Mouse (Mus musculus): Measurements from ENCODE around the gene Chtf18. TPM values are rescaled to one million over a fixed set of nuclear protein-coding genes. Genes with fewer than 3 reads are reported as not detected.

Gene Chtf18
- polyA plus RNA-seq, 1 experiment = 9.0 TPM

DNA sequence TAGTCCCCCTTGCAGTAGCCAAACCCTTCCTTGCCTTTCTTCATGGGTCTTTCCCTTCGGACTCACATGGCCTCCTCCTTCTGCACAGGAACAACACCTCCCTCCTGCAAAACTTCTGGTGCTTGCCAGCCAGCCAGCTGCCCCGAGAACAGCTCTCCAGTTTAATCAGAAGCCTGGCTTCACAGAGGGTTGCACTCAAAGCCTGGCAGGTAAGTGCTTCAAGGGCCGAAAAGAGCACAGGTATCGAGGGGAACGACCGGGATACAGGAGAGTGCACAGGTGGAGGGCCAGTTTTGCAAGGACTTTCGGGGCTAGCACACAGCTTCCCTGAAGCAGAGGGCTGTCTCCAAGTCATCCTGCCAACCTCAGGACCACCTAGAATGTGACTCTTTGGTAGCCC, 11.6 kb upstream of the Chtf18 start:
- Histone ChIP-seq H3K27ac (ENCODE audit: insufficient read depth, low read length) (no peak overlapping the region), H3K4me3 (ENCODE audit: insufficient read depth, low read length) (no peak overlapping the region)
- no peak for TF ChIP-seq POLR2A (IDR thresholded peaks at IDR 0.05; ENCODE audit: low read depth, low read length)

DNA sequence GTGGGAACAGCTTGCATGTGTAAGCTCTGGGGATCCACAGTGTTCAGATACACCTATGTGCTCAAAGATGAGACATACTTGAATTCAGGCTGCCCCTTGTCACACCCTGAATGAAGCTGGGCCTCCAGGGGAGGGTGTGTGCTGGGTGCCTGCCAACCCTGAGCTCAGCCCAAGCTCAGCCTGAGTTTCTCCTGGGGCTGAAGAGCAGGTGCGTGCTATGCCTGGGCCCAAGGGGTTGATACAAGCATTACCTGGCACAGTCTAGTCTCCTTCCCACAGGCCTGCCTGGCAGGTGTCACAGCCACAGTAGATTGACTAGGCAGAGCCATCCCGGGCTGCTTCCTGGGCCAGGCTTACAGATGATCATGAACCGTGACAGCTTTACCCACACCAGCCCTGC, 8.5 kb upstream of the Chtf18 start, which contains the start of gene Mslnl:
Mslnl (plus strand) TSS at position 298 of the 400 bp plus-strand sequence.
- no peak within 1 kb of the TSS for H3K4me3 ChIP-seq (ENCODE audit: insufficient read depth, low read length)
- no peak within 1 kb of the TSS for H3K27ac ChIP-seq (ENCODE audit: insufficient read depth, low read length)
- H3K4me1 ChIP-seq (ENCODE audit: control insufficient read depth, insufficient read depth, low read length) = no peaks in the 10 kb centered on the region
- TF ChIP-seq CTCF (IDR thresholded peaks at IDR 0.05; ENCODE audit: borderline replicate concordance, insufficient read depth, low read length) (no peak), POLR2A (IDR thresholded peaks at IDR 0.05; ENCODE audit: low read depth, low read length) (no peak)

More for the DNA sequence above, 11.6 kb upstream of the Chtf18 start:
- no peaks in the 10 kb centered on the region for H3K4me1 ChIP-seq (ENCODE audit: control insufficient read depth, insufficient read depth, low read length)

DNA sequence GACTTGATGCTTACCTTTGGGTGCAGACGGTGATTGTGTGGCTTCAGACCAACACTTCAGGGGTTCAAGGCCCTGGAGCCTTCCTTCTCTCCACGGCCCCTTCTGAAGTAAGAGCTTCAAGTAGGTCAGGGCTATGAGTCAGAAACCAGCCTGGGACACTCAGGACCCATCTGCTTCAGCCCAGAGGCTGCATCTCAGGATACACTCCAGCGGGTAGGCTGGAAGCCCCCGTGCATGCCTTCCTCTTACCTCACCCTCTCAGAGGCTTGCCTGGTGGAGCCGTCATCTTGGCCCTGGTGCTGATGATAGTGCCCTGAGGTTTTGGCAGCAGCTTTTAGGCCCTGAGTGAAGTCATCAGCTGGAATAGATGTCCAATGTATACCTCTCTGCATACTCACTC, 8.0 kb upstream of the Chtf18 start:
- no peak for TF ChIP-seq POLR2A (IDR thresholded peaks at IDR 0.05; ENCODE audit: low read depth, low read length)
- Histone ChIP-seq H3K4me3 (ENCODE audit: insufficient read depth, low read length) (no peak overlapping the region), H3K27ac (ENCODE audit: insufficient read depth, low read length) (no peak overlapping the region), H3K4me1 (ENCODE audit: control insufficient read depth, insufficient read depth, low read length) (no peaks in the 10 kb centered on the region)

DNA sequence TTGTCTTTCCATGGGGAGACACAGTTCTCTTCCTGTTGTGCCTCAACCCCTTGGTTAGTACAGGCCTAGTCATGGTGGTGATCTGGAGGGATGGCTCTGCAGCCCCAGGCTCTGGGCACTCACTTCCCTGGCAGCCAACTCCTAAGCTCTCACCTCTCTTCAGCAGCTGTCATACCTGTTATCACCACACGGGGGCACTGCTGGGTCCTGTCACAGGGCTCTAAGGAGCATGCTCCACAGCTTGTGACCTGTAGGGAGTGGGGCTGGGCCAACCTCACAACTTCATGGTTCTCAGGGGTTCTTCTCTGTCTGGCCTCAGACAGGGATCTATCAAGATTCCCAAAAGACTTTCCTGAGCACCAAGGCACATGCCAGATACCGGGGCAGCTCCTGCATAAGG, 4.9 kb upstream of the Chtf18 start:
- TF ChIP-seq POLR2A (IDR thresholded peaks at IDR 0.05; ENCODE audit: low read depth, low read length) (no peak), CTCF (IDR thresholded peaks at IDR 0.05; ENCODE audit: borderline replicate concordance, insufficient read depth, low read length) (peak; percentile 78)
- no peaks in the 10 kb centered on the region for H3K4me1 ChIP-seq (ENCODE audit: control insufficient read depth, insufficient read depth, low read length)
- no peak overlapping the region for H3K4me3 ChIP-seq (ENCODE audit: insufficient read depth, low read length)
- no peak overlapping the region for H3K27ac ChIP-seq (ENCODE audit: insufficient read depth, low read length)

DNA sequence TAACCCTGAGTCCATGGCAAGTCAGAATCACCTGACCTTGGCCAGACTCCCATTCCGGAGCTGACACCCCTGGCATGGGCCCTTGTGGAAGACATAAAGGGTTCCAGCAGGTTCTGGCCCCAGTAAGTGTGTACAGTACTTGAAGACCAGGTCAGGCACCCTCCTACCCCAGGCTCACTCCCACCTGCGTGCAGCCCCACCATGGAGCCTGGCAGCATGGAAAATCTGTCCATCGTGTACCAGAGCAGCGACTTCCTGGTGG, 721 bp upstream of the Chtf18 start:
- peak overlapping the region; percentile 69 for H3K4me3 ChIP-seq (ENCODE audit: insufficient read depth, low read length)
- H3K4me1 ChIP-seq (ENCODE audit: control insufficient read depth, insufficient read depth, low read length) = no peaks in the 10 kb centered on the region
- TF ChIP-seq POLR2A (IDR thresholded peaks at IDR 0.05; ENCODE audit: low read depth, low read length) = no peak
- no peak for TF ChIP-seq CTCF (IDR thresholded peaks at IDR 0.05; ENCODE audit: borderline replicate concordance, insufficient read depth, low read length)
- H3K27ac ChIP-seq (ENCODE audit: insufficient read depth, low read length) = no peak overlapping the region

DNA sequence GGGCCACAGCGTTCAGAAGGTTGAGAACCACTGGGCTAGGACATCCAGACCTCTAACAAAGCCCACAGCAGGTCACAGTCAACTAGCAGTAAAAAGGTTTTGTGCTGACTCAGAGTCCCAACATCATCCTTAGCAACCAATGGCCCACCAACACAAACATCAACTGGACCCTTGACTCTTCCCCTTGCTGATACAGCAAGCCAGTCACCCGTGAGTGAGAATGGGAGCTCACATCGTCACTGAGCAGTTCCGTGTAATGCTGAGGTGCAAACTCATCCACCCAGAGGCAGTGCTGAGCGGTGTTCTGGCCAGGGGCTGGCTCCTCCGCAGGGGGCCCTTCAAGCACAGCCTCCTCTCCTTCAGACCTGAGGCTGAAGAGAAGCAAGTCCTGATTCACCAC, 2.0 kb downstream of the Chtf18 start:
- H3K27ac ChIP-seq (ENCODE audit: insufficient read depth, low read length) = no peak overlapping the region
- H3K4me1 ChIP-seq (ENCODE audit: control insufficient read depth, insufficient read depth, low read length) = no peaks in the 10 kb centered on the region
- no peak overlapping the region for H3K4me3 ChIP-seq (ENCODE audit: insufficient read depth, low read length)
- TF ChIP-seq CTCF (IDR thresholded peaks at IDR 0.05; ENCODE audit: borderline replicate concordance, insufficient read depth, low read length) (no peak), POLR2A (IDR thresholded peaks at IDR 0.05; ENCODE audit: low read depth, low read length) (no peak)

DNA sequence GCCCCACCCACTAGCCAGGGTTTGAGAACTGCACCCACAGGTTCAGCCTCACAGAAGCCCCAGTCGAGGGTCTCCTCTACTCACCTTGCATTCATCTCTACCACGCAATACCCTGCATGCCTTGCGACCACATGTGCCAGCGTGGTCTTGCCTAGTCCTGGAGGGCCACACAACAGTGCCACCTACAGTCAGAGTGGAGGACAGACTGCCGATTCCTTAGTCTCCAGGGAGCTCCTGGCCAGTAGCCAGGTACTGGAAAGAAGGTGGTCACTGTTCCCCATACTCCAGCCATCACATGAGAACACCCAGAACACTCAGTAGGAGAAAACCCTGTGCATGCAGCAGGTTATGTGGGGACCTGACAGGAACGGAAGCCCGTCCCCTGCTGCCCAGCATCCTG, 3.3 kb downstream of the Chtf18 start:
- TF ChIP-seq CTCF (IDR thresholded peaks at IDR 0.05; ENCODE audit: borderline replicate concordance, insufficient read depth, low read length) = no peak
- no peak for TF ChIP-seq POLR2A (IDR thresholded peaks at IDR 0.05; ENCODE audit: low read depth, low read length)
- H3K27ac ChIP-seq (ENCODE audit: insufficient read depth, low read length) = no peak overlapping the region
- no peak overlapping the region for H3K4me3 ChIP-seq (ENCODE audit: insufficient read depth, low read length)
- H3K4me1 ChIP-seq (ENCODE audit: control insufficient read depth, insufficient read depth, low read length) = no peaks in the 10 kb centered on the region

DNA sequence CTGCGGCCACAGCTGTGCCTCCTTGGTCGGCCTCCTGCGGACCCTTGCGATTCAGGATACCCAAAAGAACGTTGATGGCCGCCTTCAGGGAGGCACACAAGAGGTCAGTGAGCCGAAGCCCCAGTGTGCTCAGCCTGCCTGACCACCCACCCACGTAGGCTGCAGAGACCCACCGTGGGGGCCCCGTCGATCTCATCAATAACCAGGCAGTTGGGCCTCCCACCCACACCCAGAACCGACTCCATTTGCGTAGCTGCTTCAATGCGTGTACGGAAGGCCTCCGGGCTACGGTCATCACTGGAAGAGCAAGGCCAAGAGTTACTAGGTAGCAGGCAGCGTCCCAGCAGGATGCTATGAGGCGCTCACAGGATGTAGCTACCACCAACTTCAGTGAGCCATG, 3.7 kb downstream of the Chtf18 start:
- Histone ChIP-seq H3K4me1 (ENCODE audit: control insufficient read depth, insufficient read depth, low read length) (no peaks in the 10 kb centered on the region), H3K4me3 (ENCODE audit: insufficient read depth, low read length) (no peak overlapping the region), H3K27ac (ENCODE audit: insufficient read depth, low read length) (no peak overlapping the region)
- TF ChIP-seq POLR2A (IDR thresholded peaks at IDR 0.05; ENCODE audit: low read depth, low read length) (no peak), CTCF (IDR thresholded peaks at IDR 0.05; ENCODE audit: borderline replicate concordance, insufficient read depth, low read length) (no peak)

DNA sequence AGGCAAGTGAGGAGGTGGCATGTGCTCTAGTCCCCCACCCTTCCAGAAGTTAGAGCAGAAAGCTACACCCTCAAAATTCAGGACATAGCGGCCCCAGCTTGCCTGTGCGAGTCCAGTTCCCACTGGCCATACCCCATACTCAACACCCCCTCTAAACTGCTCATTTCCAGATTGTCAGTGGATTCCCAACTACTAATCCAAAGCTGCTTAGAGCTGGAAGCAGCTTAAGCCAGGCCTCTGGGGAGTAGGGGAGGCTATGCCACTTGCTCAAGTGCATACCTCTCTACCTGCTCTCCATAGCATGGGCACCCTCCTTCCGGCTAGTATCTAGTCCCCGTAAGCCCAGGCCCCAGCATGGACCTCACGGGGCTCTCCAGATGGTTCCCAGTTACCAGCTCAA, 5.7 kb downstream of the Chtf18 start:
- Histone ChIP-seq H3K4me3 (ENCODE audit: insufficient read depth, low read length) (no peak overlapping the region), H3K27ac (ENCODE audit: insufficient read depth, low read length) (no peak overlapping the region), H3K4me1 (ENCODE audit: control insufficient read depth, insufficient read depth, low read length) (no peaks in the 10 kb centered on the region)
- no peak for TF ChIP-seq CTCF (IDR thresholded peaks at IDR 0.05; ENCODE audit: borderline replicate concordance, insufficient read depth, low read length)
- TF ChIP-seq POLR2A (IDR thresholded peaks at IDR 0.05; ENCODE audit: low read depth, low read length) = no peak

DNA sequence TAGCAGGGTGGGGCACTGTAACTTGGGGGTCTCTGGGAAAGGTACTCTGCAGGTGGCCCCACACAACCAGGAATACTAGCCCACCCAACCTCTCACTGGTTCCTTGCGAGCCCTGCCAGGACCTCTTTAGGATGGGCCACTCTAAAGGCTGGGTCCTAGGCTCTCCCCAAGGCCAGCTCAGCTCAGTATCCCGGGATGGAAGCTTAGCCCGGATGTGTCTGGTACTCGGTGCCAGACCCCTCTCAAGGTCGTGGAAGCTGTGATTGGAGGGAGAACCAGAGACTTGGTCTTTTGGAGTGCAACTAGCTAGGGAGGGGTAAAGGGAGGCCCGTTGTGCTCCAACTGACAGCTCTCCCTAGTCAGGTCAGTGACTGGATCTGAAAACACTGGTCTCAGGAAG, 9.5 kb downstream of the Chtf18 start:
- Histone ChIP-seq H3K4me1 (ENCODE audit: control insufficient read depth, insufficient read depth, low read length) (no peaks in the 10 kb centered on the region), H3K4me3 (ENCODE audit: insufficient read depth, low read length) (no peak overlapping the region), H3K27ac (ENCODE audit: insufficient read depth, low read length) (no peak overlapping the region)
- TF ChIP-seq POLR2A (IDR thresholded peaks at IDR 0.05; ENCODE audit: low read depth, low read length) = no peak
- TF ChIP-seq CTCF (IDR thresholded peaks at IDR 0.05; ENCODE audit: borderline replicate concordance, insufficient read depth, low read length) = no peak

Data from embryonic fibroblast, embryonic 13.5 days (primary cell).